Mouse (Mus musculus) liver, embryonic 16.5 days (tissue): ENCODE measurements around the gene Hkdc1. TPM values are rescaled to one million over a fixed set of nuclear protein-coding genes. Genes with fewer than 3 reads are reported as not detected.

Experiments used
- ATAC-seq: fragments of 200-750 bp; cut with Nextera tagmentation; 2 replicates; pipeline ENCODE4 v1.8.0; 2017; ENCODE audit warnings: low read depth, mild to moderate bottlenecking, moderate number of reproducible peaks, moderate library complexity
- H3K27ac ChIP-seq: fragments of 300-500 bp; sonication (generic); 2 replicates; pipeline ENCODE4 v1.5.1; 2014; ENCODE audit warnings: mild to moderate bottlenecking, low read length
- H3K27me3 ChIP-seq: fragments of 300-500 bp; sonication (generic); 2 replicates; pipeline ENCODE4 v1.6.1; 2014; ENCODE audit warnings: low read depth, low read length, mixed read lengths; ENCODE audit not compliant: control insufficient read depth, insufficient read depth
- H3K36me3 ChIP-seq: fragments of 300-500 bp; sonication (generic); 2 replicates; pipeline ENCODE4 v1.6.1; 2014; ENCODE audit warnings: mild to moderate bottlenecking; ENCODE audit not compliant: control insufficient read depth, insufficient read depth
- H3K4me1 ChIP-seq: fragments of 300-500 bp; sonication (generic); 2 replicates; pipeline ENCODE4 v1.6.1; 2014; ENCODE audit warnings: low read depth, low read length, mixed read lengths; ENCODE audit not compliant: control insufficient read depth
- H3K4me2 ChIP-seq: fragments of 300-500 bp; sonication (generic); 2 replicates; pipeline ENCODE4 v1.6.1; 2014; ENCODE audit warnings: low read depth, low read length, mixed read lengths
- H3K4me3 ChIP-seq: fragments of 300-500 bp; sonication (generic); 2 replicates; pipeline ENCODE4 v1.5.1; 2014; ENCODE audit warnings: low read depth, mild to moderate bottlenecking, low read length
- H3K9ac ChIP-seq: fragments of 300-500 bp; sonication (generic); 2 replicates; pipeline ENCODE4 v1.6.1; 2014; ENCODE audit warnings: low read depth, low read length
- H3K9me3 ChIP-seq: fragments of 300-500 bp; sonication (generic); replicated peaks from 2 replicates; pipeline ENCODE4 v1.6.1; 2016; ENCODE audit warnings: low read length; ENCODE audit not compliant: control insufficient read depth
- WGBS: fragments of 180-500 bp; shearing (Covaris S2); extraction: QIAGEN DNeasy Blood & Tissue Kit; methylation state at CpG from one replicate; pipeline ENCODE4 v1.1.7; 2014; ENCODE audit not compliant: insufficient replicate concordance; 5-methylcytosine and 5-hydroxymethylcytosine counted together
- polyA plus RNA-seq: library from polyadenylated mRNA; unstranded; fragments of >200 nt; fragmentation: Nextera tagmentation; extraction: Ambion mirVana; gene quantifications from 2 replicates; pipeline ENCODE4 v1.2.1, GENCODE M21; 2015

The Hkdc1 gene
- polyA plus RNA-seq, 1 experiment from 2014 or later, result 14.0 TPM

GRCm38 (mm10) chr10:62344004-62344752, 78.1 kb downstream of the Hkdc1 start:
- H3K36me3 ChIP-seq, result no peaks in the 10 kb centered on the region
- WGBS, result 45% methylated on average over 9 of the region's 9 CpGs
- no peaks in the 10 kb centered on the region for H3K9me3 ChIP-seq
- peaks cover 42% of the 10 kb centered on the region for H3K4me1 ChIP-seq
- H3K4me3 ChIP-seq, result peak overlapping the region; percentile 20; the same call in 1 of the 2 replicates
- H3K27me3 ChIP-seq, result no peaks in the 10 kb centered on the region
- peak overlapping the region; percentile 75 for H3K27ac ChIP-seq
- H3K4me2 ChIP-seq, result peak overlapping the region; percentile 56
- no peak for ATAC-seq
- H3K9ac ChIP-seq, result peak overlapping the region; percentile 45

GRCm38 (mm10) chr10:62342512-62342911, 79.8 kb downstream of the Hkdc1 start:
- WGBS, result 23% methylated on average over 6 of the region's 6 CpGs
- Histone ChIP-seq H3K4me2 (peak overlapping the region; percentile 91), H3K4me1 (peaks cover 59% of the 10 kb centered on the region), H3K27me3 (no peaks in the 10 kb centered on the region), H3K27ac (peak overlapping the region; percentile 98), H3K9ac (peak overlapping the region; percentile 79), H3K4me3 (peak overlapping the region; percentile 91), H3K9me3 (no peaks in the 10 kb centered on the region), H3K36me3 (no peaks in the 10 kb centered on the region)
- peak; percentile 73 for ATAC-seq

GRCm38 (mm10) chr10:62341956-62342355, 80.3 kb downstream of the Hkdc1 start:
- WGBS, result 44% methylated on average over 4 of the region's 4 CpGs
- H3K4me3 ChIP-seq, result peak overlapping the region; percentile 91
- ATAC-seq, result no peak
- no peaks in the 10 kb centered on the region for H3K36me3 ChIP-seq
- peak overlapping the region; percentile 79 for H3K9ac ChIP-seq
- peaks cover 64% of the 10 kb centered on the region for H3K4me1 ChIP-seq
- no peaks in the 10 kb centered on the region for H3K9me3 ChIP-seq
- H3K27me3 ChIP-seq, result no peaks in the 10 kb centered on the region
- peak overlapping the region; percentile 98 for H3K27ac ChIP-seq
- H3K4me2 ChIP-seq, result peak overlapping the region; percentile 91

GRCm38 (mm10) chr10:62340991-62341390, 81.3 kb downstream of the Hkdc1 start:
- H3K4me2 ChIP-seq, result peak overlapping the region; percentile 91

GRCm38 (mm10) chr10:62340095-62340731, 82.1 kb downstream of the Hkdc1 start:
- WGBS, result under 1% methylated on average over 38 of the region's 38 CpGs
- H3K4me1 ChIP-seq, result peaks cover 75% of the 10 kb centered on the region

More at GRCm38 (mm10) chr10:62340991-62341390, 81.3 kb downstream of the Hkdc1 start:
- Histone ChIP-seq H3K4me1 (peaks cover 73% of the 10 kb centered on the region), H3K4me3 (peak overlapping the region; percentile 91), H3K27me3 (no peaks in the 10 kb centered on the region), H3K36me3 (no peaks in the 10 kb centered on the region), H3K9ac (peak overlapping the region; percentile 79), H3K27ac (peak overlapping the region; percentile 98), H3K9me3 (no peaks in the 10 kb centered on the region)
- ATAC-seq, result no peak
- 9% methylated on average over 3 of the region's 3 CpGs for WGBS

GRCm38 (mm10) chr10:62339211-62340094, 82.8 kb downstream of the Hkdc1 start:
- H3K4me3 ChIP-seq, result peak overlapping the region; percentile 91
- H3K9me3 ChIP-seq, result no peaks in the 10 kb centered on the region
- no peaks in the 10 kb centered on the region for H3K27me3 ChIP-seq
- no peak for ATAC-seq
- 2% methylated on average over 45 of the region's 45 CpGs for WGBS
- H3K36me3 ChIP-seq, result no peaks in the 10 kb centered on the region
- H3K4me1 ChIP-seq, result peaks cover 75% of the 10 kb centered on the region
- peak overlapping the region; percentile 91 for H3K4me2 ChIP-seq
- H3K9ac ChIP-seq, result peak overlapping the region; percentile 79
- peak overlapping the region; percentile 98 for H3K27ac ChIP-seq

More at GRCm38 (mm10) chr10:62340095-62340731, 82.1 kb downstream of the Hkdc1 start:
- no peaks in the 10 kb centered on the region for H3K27me3 ChIP-seq
- peak; percentile 86 for ATAC-seq
- peak overlapping the region; percentile 98 for H3K27ac ChIP-seq
- no peaks in the 10 kb centered on the region for H3K36me3 ChIP-seq
- H3K4me2 ChIP-seq, result peak overlapping the region; percentile 91
- H3K9ac ChIP-seq, result peak overlapping the region; percentile 79
- peak overlapping the region; percentile 91 for H3K4me3 ChIP-seq
- no peaks in the 10 kb centered on the region for H3K9me3 ChIP-seq

GRCm38 (mm10) chr10:62338626-62339025, 83.7 kb downstream of the Hkdc1 start:
- Histone ChIP-seq H3K9me3 (no peaks in the 10 kb centered on the region), H3K4me3 (peak overlapping the region; percentile 91), H3K27ac (peak overlapping the region; percentile 98), H3K27me3 (no peaks in the 10 kb centered on the region), H3K4me2 (peak overlapping the region; percentile 91), H3K9ac (peak overlapping the region; percentile 79), H3K36me3 (no peaks in the 10 kb centered on the region), H3K4me1 (peaks cover 72% of the 10 kb centered on the region)
- no peak for ATAC-seq
- WGBS, result 31% methylated on average over 5 of the region's 5 CpGs

GRCm38 (mm10) chr10:62338176-62338575, 84.1 kb downstream of the Hkdc1 start:
- ATAC-seq, result no peak
- no peaks in the 10 kb centered on the region for H3K36me3 ChIP-seq
- peak overlapping the region; percentile 91 for H3K4me2 ChIP-seq
- peaks cover 72% of the 10 kb centered on the region for H3K4me1 ChIP-seq
- H3K9ac ChIP-seq, result peak overlapping the region; percentile 79
- H3K9me3 ChIP-seq, result no peaks in the 10 kb centered on the region
- peak overlapping the region; percentile 91 for H3K4me3 ChIP-seq
- H3K27ac ChIP-seq, result peak overlapping the region; percentile 98
- no peaks in the 10 kb centered on the region for H3K27me3 ChIP-seq
- WGBS, result 49% methylated on average over 9 of the region's 9 CpGs
